Mouse (Mus musculus): ENCODE results near the gene Bglap3. TPM values are rescaled to one million over a fixed set of nuclear protein-coding genes. Genes with fewer than 3 reads are reported as not detected.
"Not testable (repeated sequence)": the region's sequence is repeated elsewhere in the genome, so short reads cannot be mapped to it uniquely, and the experiment has no call there.

Gene Bglap3
- polyA plus RNA-seq, 1 experiment from 2014 or later = 0.28 TPM

- H3K9ac ChIP-seq (ENCODE audit: low read length); H3K27ac ChIP-seq (ENCODE audit: low read depth); H3K4me2 ChIP-seq (ENCODE audit: low read length); H3K36me3 ChIP-seq (ENCODE audit: control insufficient read depth, insufficient read depth, low read length); DNase-seq (ENCODE audit: low spot score); H3K9me3 ChIP-seq (ENCODE audit: control insufficient read depth, low read length); ATAC-seq (replicated peaks; ENCODE audit: low FRiP score, low TSS enrichment, low read depth); H3K4me3 ChIP-seq (ENCODE audit: low read depth, low read length); H3K4me1 ChIP-seq (replicated peaks; ENCODE audit: control insufficient read depth, insufficient read depth, low read length): not testable (repeated sequence)
- peaks cover 16% of the 10 kb centered on the region for H3K27me3 ChIP-seq (replicated peaks; ENCODE audit: control insufficient read depth, insufficient read depth, low read length)
- 57% methylated on average over 3 of the region's 7 CpGs for WGBS
Observed at GRCm38 (mm10) chr3:88367517-88367916, 5.0 kb downstream of the Bglap3 start.

GRCm38 (mm10) chr3:88366830-88367428 lies 5.6 kb downstream of the Bglap3 start:
- not testable (repeated sequence) for H3K36me3 ChIP-seq (ENCODE audit: control insufficient read depth, insufficient read depth, low read length); H3K4me3 ChIP-seq (ENCODE audit: low read depth, low read length); H3K27ac ChIP-seq (ENCODE audit: low read depth); DNase-seq (ENCODE audit: low spot score); H3K4me1 ChIP-seq (replicated peaks; ENCODE audit: control insufficient read depth, insufficient read depth, low read length); H3K9me3 ChIP-seq (ENCODE audit: control insufficient read depth, low read length); H3K9ac ChIP-seq (ENCODE audit: low read length)
- 4% methylated on average over 18 of the region's 22 CpGs for WGBS
- Histone ChIP-seq H3K4me2 (ENCODE audit: low read length) (peak overlapping the region; percentile 32), H3K27me3 (replicated peaks; ENCODE audit: control insufficient read depth, insufficient read depth, low read length) (peaks cover 16% of the 10 kb centered on the region)
- ATAC-seq (replicated peaks; ENCODE audit: low FRiP score, low TSS enrichment, low read depth) = peak; percentile 62

GRCm38 (mm10) chr3:88365705-88366361 lies 6.7 kb downstream of the Bglap3 start:
- ATAC-seq (replicated peaks; ENCODE audit: low FRiP score, low TSS enrichment, low read depth) (0 out of 2 replicates have a peak, but pooled peaks have one; percentile 7), DNase-seq (ENCODE audit: low spot score) (no peak)
- peaks cover 4% of the 10 kb centered on the region; the same call in 1 of the 2 replicates for H3K9me3 ChIP-seq (ENCODE audit: control insufficient read depth, low read length)
- no peak overlapping the region for H3K27ac ChIP-seq (ENCODE audit: low read depth)
- WGBS = 36% methylated on average over 34 of the region's 34 CpGs
- no peak overlapping the region for H3K9ac ChIP-seq (ENCODE audit: low read length)
- peaks cover 20% of the 10 kb centered on the region for H3K36me3 ChIP-seq (ENCODE audit: control insufficient read depth, insufficient read depth, low read length)
- no peak overlapping the region for H3K4me2 ChIP-seq (ENCODE audit: low read length)
- H3K27me3 ChIP-seq (replicated peaks; ENCODE audit: control insufficient read depth, insufficient read depth, low read length) = peaks cover 16% of the 10 kb centered on the region
- H3K4me3 ChIP-seq (ENCODE audit: low read depth, low read length) = no peak overlapping the region
- H3K4me1 ChIP-seq (replicated peaks; ENCODE audit: control insufficient read depth, insufficient read depth, low read length) = 0 out of 2 replicates have a peak, but pooled peaks cover 4% of the 10 kb centered on the region

- H3K36me3 ChIP-seq (ENCODE audit: control insufficient read depth, insufficient read depth, low read length) = peaks cover 35% of the 10 kb centered on the region
- peak within 1 kb of the TSS; percentile 12; the same call in 1 of the 2 replicates for H3K4me2 ChIP-seq (ENCODE audit: low read length)
- H3K9me3 ChIP-seq (ENCODE audit: control insufficient read depth, low read length) = no peaks in the 10 kb centered on the region
- no peak within 1 kb of the TSS for H3K27ac ChIP-seq (ENCODE audit: low read depth)
- 1% methylated on average over 16 of the region's 16 CpGs for WGBS
- H3K4me1 ChIP-seq (replicated peaks; ENCODE audit: control insufficient read depth, insufficient read depth, low read length) = 0 out of 2 replicates have a peak, but pooled peaks cover 4% of the 10 kb centered on the region
- no peak within 1 kb of the TSS for H3K9ac ChIP-seq (ENCODE audit: low read length)
- peak; percentile 76 for DNase-seq (ENCODE audit: low spot score)
- no peak for ATAC-seq (replicated peaks; ENCODE audit: low FRiP score, low TSS enrichment, low read depth)
- no peak within 1 kb of the TSS for H3K4me3 ChIP-seq (ENCODE audit: low read depth, low read length)
- peaks cover 16% of the 10 kb centered on the region for H3K27me3 ChIP-seq (replicated peaks; ENCODE audit: control insufficient read depth, insufficient read depth, low read length)
Observed at GRCm38 (mm10) chr3:88364337-88364736, 8.2 kb downstream of the Bglap3 start, which contains the start of gene Paqr6. Gene Paqr6 (plus strand): TSS chr3:88364584.

- Histone ChIP-seq H3K4me2 (ENCODE audit: low read length) (no peak overlapping the region), H3K27ac (ENCODE audit: low read depth) (no peak overlapping the region), H3K9me3 (ENCODE audit: control insufficient read depth, low read length) (no peaks in the 10 kb centered on the region), H3K27me3 (replicated peaks; ENCODE audit: control insufficient read depth, insufficient read depth, low read length) (peaks cover 16% of the 10 kb centered on the region), H3K4me1 (replicated peaks; ENCODE audit: control insufficient read depth, insufficient read depth, low read length) (0 out of 2 replicates have a peak, but pooled peaks cover 4% of the 10 kb centered on the region), H3K4me3 (ENCODE audit: low read depth, low read length) (no peak overlapping the region), H3K9ac (ENCODE audit: low read length) (no peak overlapping the region), H3K36me3 (ENCODE audit: control insufficient read depth, insufficient read depth, low read length) (peaks cover 41% of the 10 kb centered on the region)
- ATAC-seq (replicated peaks; ENCODE audit: low FRiP score, low TSS enrichment, low read depth) (0 out of 2 replicates have a peak, but pooled peaks have one; percentile 20), DNase-seq (ENCODE audit: low spot score) (peak; percentile 55)
- 52% methylated on average over 4 of the region's 4 CpGs for whole genome bisulfite sequencing
Observed at GRCm38 (mm10) chr3:88363700-88364099, 8.8 kb downstream of the Bglap3 start.

GRCm38 (mm10) chr3:88361612-88362313 lies 10.8 kb downstream of the Bglap3 start:
- H3K27ac ChIP-seq (ENCODE audit: low read depth) = no peak overlapping the region

GRCm38 (mm10) chr3:88361096-88361495 lies 11.4 kb downstream of the Bglap3 start:
- DNase-seq (ENCODE audit: low spot score) = no peak
- 0 out of 2 replicates have a peak, but pooled peaks cover 4% of the 10 kb centered on the region for H3K4me1 ChIP-seq (replicated peaks; ENCODE audit: control insufficient read depth, insufficient read depth, low read length)
- WGBS = 68% methylated on average over 6 of the region's 6 CpGs

More at GRCm38 (mm10) chr3:88361612-88362313, 10.8 kb downstream of the Bglap3 start:
- H3K36me3 ChIP-seq (ENCODE audit: control insufficient read depth, insufficient read depth, low read length) = peaks cover 60% of the 10 kb centered on the region
- 82% methylated on average over 2 of the region's 2 CpGs for WGBS
- H3K9me3 ChIP-seq (ENCODE audit: control insufficient read depth, low read length) = no peaks in the 10 kb centered on the region
- H3K4me3 ChIP-seq (ENCODE audit: low read depth, low read length) = no peak overlapping the region
- 0 out of 2 replicates have a peak, but pooled peaks cover 4% of the 10 kb centered on the region for H3K4me1 ChIP-seq (replicated peaks; ENCODE audit: control insufficient read depth, insufficient read depth, low read length)
- DNase-seq (ENCODE audit: low spot score) = no peak
- ATAC-seq (replicated peaks; ENCODE audit: low FRiP score, low TSS enrichment, low read depth) = no peak
- no peak overlapping the region for H3K9ac ChIP-seq (ENCODE audit: low read length)
- no peak overlapping the region for H3K4me2 ChIP-seq (ENCODE audit: low read length)
- peaks cover 16% of the 10 kb centered on the region for H3K27me3 ChIP-seq (replicated peaks; ENCODE audit: control insufficient read depth, insufficient read depth, low read length)

GRCm38 (mm10) chr3:88359989-88360388 lies 12.6 kb downstream of the Bglap3 start:
- DNase-seq (ENCODE audit: low spot score) (no peak), ATAC-seq (replicated peaks; ENCODE audit: low FRiP score, low TSS enrichment, low read depth) (no peak)
- Histone ChIP-seq H3K9ac (ENCODE audit: low read length) (no peak overlapping the region), H3K27ac (ENCODE audit: low read depth) (no peak overlapping the region), H3K4me2 (ENCODE audit: low read length) (no peak overlapping the region), H3K27me3 (replicated peaks; ENCODE audit: control insufficient read depth, insufficient read depth, low read length) (peaks cover 2% of the 10 kb centered on the region), H3K9me3 (ENCODE audit: control insufficient read depth, low read length) (no peaks in the 10 kb centered on the region), H3K4me1 (replicated peaks; ENCODE audit: control insufficient read depth, insufficient read depth, low read length) (0 out of 2 replicates have a peak, but pooled peaks cover 4% of the 10 kb centered on the region), H3K36me3 (ENCODE audit: control insufficient read depth, insufficient read depth, low read length) (peaks cover 78% of the 10 kb centered on the region), H3K4me3 (ENCODE audit: low read depth, low read length) (no peak overlapping the region)
- 67% methylated on average over 3 of the region's 3 CpGs for WGBS

More at GRCm38 (mm10) chr3:88361096-88361495, 11.4 kb downstream of the Bglap3 start:
- no peak for ATAC-seq (replicated peaks; ENCODE audit: low FRiP score, low TSS enrichment, low read depth)
- H3K9me3 ChIP-seq (ENCODE audit: control insufficient read depth, low read length) = no peaks in the 10 kb centered on the region
- no peak overlapping the region for H3K4me2 ChIP-seq (ENCODE audit: low read length)
- peaks cover 67% of the 10 kb centered on the region for H3K36me3 ChIP-seq (ENCODE audit: control insufficient read depth, insufficient read depth, low read length)
- no peak overlapping the region for H3K27ac ChIP-seq (ENCODE audit: low read depth)
- H3K9ac ChIP-seq (ENCODE audit: low read length) = no peak overlapping the region
- peaks cover 13% of the 10 kb centered on the region for H3K27me3 ChIP-seq (replicated peaks; ENCODE audit: control insufficient read depth, insufficient read depth, low read length)
- H3K4me3 ChIP-seq (ENCODE audit: low read depth, low read length) = no peak overlapping the region

Data from intestine, embryonic 14.5 days (tissue).